Mouse (Mus musculus) embryo, embryonic 11 days (tissue): ENCODE measurements around the gene Cdk5rap3.

Experiments
- DNase-seq: peaks from one replicate; pipeline ENCODE4 v3.0.0-alpha.2; 2015

Gene Cdk5rap3

GRCm38 (mm10) chr11:96916044-96916884, at the start of gene Cdk5rap3:
Gene Cdk5rap3, minus strand, starts transcription at chr11:96916496.
- peak; percentile 100 for DNase-seq

- peak; percentile 88 for DNase-seq
These were observed 47.3 kb upstream of the Cdk5rap3 start for GRCm38 (mm10) chr11:96963580-96963979.

DNA sequence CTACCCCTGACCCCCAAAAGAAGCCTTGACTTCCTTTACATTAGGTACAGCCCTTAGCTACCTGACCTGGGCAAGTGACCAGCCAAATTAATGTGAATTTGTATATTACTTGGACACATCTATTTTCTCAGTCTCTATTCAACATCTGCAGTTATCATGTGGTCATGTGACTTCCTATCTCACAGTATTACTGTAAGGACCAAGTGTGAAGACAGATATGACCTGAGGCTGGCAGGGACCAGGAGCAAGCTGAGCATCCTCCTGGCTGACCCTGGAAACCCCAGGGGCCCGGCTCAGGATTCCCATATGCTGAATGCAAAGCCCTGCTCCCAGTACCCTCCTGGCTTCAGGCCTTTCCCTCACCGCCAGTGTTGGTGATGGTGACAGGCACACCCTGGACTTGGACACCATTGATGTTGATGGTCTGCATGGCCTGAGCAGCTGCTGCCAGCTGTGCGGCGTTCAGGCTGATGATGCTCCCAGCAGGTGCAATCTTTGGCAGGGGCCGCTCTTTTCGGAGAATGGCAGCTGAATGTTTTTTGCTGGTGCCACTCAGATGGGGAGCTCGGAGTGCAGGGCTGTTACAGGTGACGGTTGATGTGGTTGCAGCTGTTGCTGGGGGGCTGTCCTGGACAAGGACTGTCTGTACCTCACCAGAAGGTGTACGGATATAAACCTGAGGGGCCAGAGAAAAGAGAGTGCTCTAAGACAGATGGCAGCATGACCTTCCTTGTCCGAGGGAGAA, 40.9 kb upstream of the Cdk5rap3 start:
- DNase-seq, result no peak

DNA sequence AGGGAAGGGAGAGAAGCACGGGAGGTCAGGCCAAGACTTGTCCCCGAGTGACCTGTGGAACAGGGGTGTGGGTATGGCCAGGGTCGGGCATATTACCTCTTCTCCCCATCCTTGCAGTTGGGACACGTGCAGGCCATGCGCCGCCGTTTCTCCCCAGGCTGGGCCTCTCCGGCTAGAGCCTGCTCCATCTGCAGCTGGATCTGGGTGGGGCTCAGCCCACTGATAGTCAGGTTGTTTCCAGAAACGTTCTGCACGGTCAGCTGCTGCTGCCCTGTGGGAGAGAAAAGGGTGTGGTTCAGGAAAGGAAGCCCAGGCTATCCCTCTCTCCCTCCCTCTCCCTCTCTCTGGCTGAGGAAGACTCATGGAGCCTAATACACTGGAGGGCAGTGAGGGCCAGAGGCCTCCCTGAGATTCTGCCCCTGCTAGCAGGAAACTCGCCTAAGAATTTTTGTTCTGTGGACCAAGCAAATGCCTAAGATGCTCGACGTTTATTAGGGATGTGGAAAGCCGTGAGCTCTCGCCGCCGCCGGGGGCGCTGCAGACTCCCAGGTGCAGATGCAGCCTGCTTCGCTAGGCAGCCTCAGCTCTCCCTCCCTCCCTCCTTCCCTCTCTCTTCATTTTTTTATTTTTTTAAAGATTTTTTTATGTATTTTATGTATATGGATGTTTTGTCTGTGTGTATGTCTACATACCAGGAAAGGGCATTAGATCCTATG, 39.9 kb upstream of the Cdk5rap3 start:
- DNase-seq, result peak; percentile 52

DNA sequence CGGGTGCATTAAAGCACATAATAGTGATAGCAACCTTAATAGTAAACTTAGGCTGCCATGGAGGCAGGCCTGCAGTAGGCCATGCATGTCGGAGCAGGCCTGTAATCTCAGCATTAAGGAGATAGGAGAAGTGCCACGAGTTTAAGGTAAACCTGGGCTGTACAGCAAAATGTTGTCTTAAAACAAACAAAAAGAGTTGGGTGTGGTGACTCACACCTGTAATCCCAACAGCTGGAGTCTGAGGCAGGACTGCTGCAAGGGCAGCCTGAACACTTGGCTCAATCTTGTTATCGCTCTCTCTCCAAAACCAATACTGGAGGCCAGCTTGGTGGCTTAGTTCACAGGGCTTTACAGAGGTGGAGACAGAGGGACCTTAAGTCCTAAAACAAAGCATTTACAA, 38.8 kb upstream of the Cdk5rap3 start:
- no peak for DNase-seq

GRCm38 (mm10) chr11:96952896-96953295, 36.6 kb upstream of the Cdk5rap3 start:
- DNase-seq, result no peak

GRCm38 (mm10) chr11:96952426-96952825, 36.1 kb upstream of the Cdk5rap3 start:
- no peak for DNase-seq

- no peak for DNase-seq
These were observed 34.5 kb upstream of the Cdk5rap3 start for GRCm38 (mm10) chr11:96950767-96951166.

- no peak for DNase-seq
These were observed 31.6 kb upstream of the Cdk5rap3 start for GRCm38 (mm10) chr11:96947849-96948248.

DNA sequence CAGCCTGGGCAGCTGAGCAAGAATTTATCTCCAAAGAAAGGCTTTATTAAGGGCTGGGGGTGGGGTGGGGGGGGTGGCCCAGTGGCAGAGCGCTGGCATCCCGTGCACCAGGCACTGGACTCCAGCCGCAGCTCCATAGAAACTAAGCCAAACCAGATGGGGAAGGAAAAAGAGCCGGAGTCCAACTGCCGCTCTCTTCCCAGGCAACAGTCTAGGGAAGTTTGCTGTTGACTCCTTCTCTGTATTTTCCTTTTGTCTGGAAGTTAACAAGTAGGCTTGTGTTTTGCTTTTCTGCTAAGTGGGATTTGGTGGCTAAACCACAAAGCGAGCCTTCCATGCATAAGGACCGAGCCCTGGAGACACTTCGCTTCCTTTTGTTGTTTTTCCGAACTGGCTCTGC, 30.2 kb upstream of the Cdk5rap3 start:
- DNase-seq, result no peak

GRCm38 (mm10) chr11:96944844-96945580, 28.7 kb upstream of the Cdk5rap3 start:
- no peak for DNase-seq

DNA sequence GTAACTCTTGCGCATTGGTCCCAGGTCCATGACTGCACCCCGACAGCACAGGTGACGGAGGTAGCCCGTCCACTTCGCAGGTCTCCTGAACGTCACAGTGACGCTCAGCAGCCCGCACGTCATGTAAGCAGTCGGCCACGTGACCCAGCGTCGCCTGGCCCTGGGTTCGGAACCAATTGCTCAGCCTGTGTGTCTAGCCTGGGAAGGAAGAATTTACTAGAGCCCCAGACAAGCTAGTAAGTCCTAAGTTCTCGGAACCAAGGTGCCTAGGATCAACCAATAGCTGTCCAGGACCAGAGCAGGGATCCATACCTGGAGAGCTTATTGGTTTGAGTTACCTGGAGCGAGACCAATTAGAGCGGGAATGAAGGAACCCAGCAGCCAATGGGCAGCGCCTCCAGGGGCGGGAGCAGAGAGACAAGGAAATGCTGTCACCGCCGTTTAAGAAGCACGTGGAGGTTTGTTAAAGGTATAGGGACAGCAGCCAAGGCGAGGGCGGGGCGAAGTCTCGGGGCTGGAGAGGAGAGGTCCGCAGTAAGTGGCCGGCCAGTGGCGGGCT, 27.5 kb upstream of the Cdk5rap3 start, which contains the start of gene Pnpo:
Gene Pnpo (minus strand): TSS at position 241 of the 559 bp plus-strand sequence.
- peak; percentile 94 for DNase-seq

DNA sequence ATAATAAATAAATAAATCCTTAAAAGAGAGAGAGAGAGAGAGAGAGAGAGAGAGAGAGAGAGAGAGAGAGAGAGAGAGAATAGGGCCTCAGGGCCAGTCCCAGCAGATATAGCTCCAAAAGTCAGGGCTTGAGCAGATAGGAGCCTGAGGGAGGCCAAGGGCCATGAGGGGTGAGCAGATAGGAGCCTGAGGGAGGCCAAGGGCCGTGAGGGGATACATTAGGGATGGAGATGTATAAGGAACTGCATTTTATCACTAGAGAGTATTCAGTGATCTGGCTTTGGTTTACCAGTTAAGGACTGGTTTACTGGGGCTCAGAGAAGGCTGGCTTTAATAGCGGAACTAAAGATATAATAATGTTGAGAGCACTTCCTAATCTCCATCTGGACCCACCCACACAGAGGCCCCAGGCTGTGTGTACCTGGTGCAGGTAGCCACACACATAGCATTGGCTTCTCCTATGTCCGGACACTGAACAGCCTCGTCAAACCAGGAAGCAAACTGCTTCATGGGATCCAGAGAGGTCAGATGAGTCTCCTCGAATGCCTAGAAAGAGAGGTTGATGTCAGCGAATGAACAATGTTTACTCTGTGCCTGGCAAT, 25.8 kb upstream of the Cdk5rap3 start:
- no peak for DNase-seq

DNA sequence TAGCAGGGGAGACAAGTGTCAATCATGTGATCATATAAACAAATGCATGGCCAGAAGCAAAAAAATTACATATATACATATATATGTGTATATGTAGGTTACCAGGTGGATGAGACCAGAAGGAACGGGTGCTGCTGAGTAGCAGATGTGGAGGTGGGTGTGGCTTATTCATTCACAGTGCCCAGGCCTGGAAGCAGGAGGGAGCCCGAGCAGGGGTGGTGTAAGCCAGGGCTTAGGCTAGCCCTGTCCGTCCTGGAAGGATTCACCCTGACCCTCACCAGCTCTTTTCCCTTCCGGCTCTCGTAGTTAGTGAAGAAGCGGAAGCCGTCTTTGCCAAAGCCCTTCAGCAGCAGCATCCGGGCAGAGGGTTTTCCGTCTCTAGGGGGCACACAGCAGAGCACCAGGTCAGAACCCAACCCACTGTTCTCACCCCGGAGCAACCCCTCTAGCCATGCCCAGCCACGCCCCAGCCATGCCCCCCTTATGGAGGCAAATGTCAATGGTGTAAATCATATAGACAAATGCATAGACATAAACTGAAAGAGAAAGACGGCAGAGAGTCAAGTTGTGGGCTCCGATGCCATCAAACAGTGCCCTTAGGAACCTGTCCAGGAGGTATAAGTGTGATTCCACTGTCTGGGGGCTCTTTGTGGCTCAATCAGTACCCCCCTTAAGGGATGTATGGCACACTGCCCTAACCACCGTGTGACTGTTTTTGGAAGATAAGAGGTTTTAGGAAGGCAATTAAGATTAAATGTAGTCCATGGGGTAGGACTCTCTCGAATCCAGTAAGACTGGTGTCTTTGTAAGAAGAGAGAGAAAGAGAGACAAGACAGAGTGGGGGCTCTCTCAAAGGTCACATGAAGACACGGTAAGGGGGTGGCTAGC, 24.5 kb upstream of the Cdk5rap3 start:
- no peak for DNase-seq

DNA sequence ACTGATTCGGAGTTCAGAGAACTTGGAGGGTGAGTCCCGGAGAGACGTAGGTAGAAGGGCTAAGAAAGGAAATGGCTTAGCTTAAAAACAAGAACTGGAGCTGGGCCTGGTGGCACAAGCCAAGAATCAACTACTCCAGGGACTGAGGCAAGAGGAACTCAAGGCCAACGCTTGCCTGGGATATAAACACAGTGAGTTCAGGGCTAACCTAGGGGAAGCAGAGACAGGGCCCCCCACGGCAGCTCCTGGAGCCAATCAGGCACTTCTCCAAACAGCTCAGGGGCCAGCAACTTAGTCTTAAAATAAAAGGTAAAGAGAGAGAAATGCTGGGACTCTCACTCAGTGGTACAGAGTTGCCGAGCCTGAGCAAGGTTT, 22.1 kb upstream of the Cdk5rap3 start:
- no peak for DNase-seq

- peak; percentile 71 for DNase-seq
These were observed 21.5 kb upstream of the Cdk5rap3 start for GRCm38 (mm10) chr11:96937549-96938425.

GRCm38 (mm10) chr11:96935872-96936650, 19.8 kb upstream of the Cdk5rap3 start:
- DNase-seq, result no peak

DNA sequence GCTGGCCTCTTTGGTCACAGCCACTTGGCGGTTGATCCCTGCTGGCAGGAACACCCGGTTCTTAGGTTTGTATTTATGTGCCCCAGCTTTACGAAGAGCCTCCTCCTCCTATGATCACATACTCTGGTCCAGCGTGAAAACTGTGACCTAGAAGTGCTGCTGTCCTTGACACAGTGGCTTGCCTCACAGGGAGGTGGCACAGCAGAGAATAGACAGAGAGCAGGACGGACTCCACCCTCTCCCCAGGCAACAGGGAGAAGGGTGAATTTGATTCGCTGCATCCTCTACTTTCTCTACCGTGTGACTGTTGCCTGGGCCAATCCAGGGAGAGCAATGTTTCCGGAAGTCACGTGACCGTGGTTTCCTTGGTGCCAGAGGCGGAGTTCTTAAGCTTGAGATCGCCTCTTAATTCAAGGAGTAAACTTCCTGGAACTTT, 18.6 kb upstream of the Cdk5rap3 start:
- DNase-seq, result peak; percentile 80
